Mouse (Mus musculus): ENCODE results near the gene Oxtr.

DNA sequence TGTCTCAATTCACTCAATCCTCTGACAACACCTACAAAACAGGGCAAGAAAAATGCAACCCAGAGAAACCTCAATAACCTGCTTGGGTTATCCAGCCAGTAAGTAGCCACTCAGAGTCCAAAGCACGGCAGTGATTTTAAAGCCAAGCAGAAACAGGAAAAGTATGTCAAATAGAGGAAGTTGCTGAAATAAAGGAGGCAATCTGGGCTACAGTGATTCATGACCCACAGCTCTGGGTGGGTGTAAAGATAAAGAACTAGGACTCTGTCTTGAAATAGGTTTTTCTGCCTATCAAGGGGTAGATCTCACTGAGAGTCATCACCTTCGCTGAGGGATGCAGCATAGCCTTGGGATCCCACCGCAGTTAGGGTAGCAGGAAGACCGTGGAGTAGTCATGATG, 18.1 kb downstream of the Oxtr start:
- TF ChIP-seq CTCF (IDR thresholded peaks at IDR 0.05; ENCODE audit: low read depth) (no peak), EP300 (IDR thresholded peaks at IDR 0.05; ENCODE audit: low read depth) (no peak)

All from liver, postnatal 0 days (tissue).